Mouse (Mus musculus) adrenal gland, postnatal 36 days (tissue): Measurements from ENCODE around the gene Scrn3. TPM values are rescaled to one million over a fixed set of nuclear protein-coding genes. Genes with fewer than 3 reads are reported as not detected.
A peak's percentile ranks its signal among the peaks of the same experiment; 100 is the strongest.

Experiments used
- DNase-seq, 2 experiments: peaks; one replicate each; pipeline ENCODE4 v3.0.0; 2021; ENCODE audit warnings: mixed read lengths in 1 of 2
- total RNA-seq, 2 experiments: library from RNA; stranded (reverse); gene quantifications; 2 replicates each; pipeline ENCODE4 v1.2.3; 2021

Scrn3 gene
- total RNA-seq, 2 experiments from 2014 or later, result 18.8 to 26.8 TPM

GRCm38 (mm10) chr2:73274119-73274920 lies 38.1 kb upstream of the Scrn3 start:
- DNase-seq, result peak in 1 of 2 experiments; percentile 54

DNA sequence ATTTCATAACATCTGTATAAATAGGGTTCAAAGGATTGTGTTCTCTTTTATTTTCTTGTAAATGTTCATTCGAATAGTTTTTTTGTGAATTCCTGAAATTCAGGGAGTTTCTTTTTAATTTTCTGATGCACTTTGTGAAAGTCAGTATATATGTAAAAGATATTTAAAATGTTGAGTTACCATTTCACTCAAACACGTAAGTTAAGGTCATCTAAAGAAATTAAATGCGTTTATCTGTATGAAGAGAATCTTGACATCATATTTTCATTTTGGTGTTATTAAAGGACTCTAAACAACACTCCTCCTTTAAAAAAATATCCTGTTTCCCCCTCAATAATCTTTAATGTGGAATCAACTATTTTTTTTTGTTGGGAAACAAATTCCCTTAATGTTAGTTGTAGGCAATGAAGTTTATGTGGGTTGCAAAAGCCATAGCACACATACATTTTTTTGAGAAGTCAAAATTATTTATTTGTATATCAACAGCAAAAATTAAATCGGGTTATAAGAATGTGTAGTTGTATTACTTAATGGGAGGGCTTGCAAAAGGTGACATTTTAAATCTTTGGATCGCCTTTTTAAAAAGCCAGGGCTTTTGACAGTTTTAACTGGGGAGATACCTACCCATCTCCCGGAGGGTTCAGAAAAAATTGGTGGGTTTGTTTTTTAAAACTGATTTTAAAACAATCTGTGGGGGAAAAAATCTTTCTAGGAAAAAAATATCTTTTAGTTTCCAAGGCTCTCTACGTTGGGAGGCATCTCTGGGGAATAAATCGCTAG lies 37.0 kb upstream of the Scrn3 start:
- no peak for DNase-seq

DNA sequence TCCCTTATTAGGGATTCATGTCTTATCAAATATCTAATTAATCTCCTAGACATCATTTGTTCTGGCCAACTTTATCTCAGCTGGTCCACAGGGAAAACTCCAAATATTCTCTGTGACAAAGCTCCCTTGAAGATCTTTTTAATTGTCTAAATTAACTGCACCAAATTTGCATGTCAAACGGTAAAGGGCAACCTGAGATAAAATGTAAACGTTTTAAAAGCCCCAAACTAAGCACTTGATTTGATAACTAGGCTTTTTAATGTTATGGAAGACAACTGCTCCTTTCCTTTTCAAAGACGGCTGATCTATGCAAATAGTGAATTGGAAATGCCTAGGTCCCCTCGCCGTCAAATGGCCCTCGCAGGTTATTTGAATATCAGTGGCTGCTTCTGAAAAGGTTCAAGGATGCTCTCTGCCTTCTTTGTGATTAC lies 36.2 kb upstream of the Scrn3 start:
- no peak for DNase-seq

- no peak for DNase-seq
These were observed 35.2 kb upstream of the Scrn3 start for GRCm38 (mm10) chr2:73277021-73277708.

GRCm38 (mm10) chr2:73277709-73278075 lies 34.7 kb upstream of the Scrn3 start:
- DNase-seq, result no peak

DNA sequence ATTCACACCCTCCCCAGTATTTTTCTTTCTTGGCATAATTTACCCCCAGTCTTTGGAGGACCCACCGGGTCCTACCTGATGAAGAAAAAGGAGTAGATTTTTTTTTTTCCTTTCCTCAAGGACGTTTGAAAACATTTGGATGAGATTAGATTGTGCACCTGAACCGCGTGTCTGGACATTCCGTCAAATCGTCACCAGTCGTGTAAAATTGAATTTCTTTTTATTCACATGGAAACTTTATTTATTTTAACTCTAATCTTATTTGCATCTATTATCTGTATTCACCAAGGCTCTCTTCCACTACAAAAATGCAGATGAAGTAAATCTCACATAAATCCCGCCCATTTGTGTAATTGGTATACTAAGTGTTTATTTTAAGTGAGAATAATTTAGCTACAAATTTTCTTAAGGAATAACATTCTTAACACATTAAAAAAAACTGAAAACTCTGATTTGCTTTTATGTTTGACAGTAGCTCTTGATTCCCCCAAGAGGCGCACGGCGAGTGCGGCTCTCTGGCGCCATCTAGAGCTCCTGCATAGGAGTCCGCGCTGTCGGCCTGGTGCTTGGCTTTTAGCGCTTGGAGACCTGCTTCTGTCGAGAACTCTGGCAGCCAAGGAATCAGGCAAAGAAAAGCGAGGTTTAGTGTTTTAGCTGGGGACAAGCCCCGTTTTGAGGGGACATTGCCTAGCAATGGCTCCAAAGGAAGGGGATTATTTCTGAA lies 34.1 kb upstream of the Scrn3 start:
- peak; percentile 90 to 93 for DNase-seq

GRCm38 (mm10) chr2:73278869-73279268 lies 33.5 kb upstream of the Scrn3 start:
- DNase-seq, result no peak

- no peak for DNase-seq
These were observed 32.9 kb upstream of the Scrn3 start for GRCm38 (mm10) chr2:73279271-73280038.

GRCm38 (mm10) chr2:73280356-73281047 lies 31.9 kb upstream of the Scrn3 start:
- DNase-seq, result no peak

DNA sequence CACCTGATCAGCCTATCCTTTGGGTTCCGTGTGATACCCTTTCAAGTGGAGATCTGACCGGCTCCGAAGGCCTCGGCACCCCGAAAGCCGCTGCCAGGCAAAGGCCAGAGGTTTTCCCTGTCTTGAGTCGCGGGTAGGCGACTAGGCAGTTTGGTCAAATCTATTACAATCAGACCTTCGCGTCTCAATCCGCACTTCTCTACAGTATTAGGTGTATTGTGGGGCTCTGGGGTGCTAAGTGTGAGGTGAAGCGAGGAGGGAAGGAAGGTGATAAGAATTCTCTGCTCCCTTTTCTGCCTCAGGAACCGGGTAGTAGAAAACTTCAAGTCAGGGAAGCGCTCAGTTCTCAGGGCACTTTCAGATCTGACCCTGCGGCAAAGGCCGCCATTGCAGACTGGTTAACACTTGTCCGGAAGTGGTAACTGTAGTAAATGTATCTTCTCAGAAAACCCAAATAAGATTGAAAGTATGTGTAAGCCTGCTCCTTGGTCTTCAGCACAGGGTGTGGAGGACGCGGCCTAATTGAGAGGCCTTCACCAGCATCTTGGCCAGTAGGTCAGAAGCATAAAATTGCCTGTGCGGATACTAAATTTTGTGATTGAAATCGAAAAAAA lies 31.2 kb upstream of the Scrn3 start:
- no peak for DNase-seq

DNA sequence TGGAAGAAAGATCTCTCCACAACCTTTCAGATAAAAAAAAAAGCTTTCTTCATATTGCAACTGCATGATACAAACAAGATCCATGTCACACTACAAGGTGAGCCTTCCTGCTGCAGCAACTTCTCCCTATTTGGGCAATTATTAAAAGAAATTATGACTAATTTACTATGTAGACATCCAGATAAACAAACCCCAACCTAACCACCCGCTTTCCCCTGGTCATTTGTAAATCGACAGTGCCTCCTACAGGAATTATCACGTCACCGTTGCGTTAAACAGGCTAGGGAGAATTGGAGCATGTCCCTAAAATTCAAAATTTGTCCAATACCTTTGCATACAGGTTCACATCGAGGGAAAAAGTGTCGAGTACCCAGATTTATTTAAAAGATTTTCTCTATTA lies 30.7 kb upstream of the Scrn3 start:
- no peak for DNase-seq

GRCm38 (mm10) chr2:73285630-73286029 lies 26.8 kb upstream of the Scrn3 start:
- DNase-seq, result no peak

- no peak for DNase-seq
These were observed 21.3 kb upstream of the Scrn3 start for GRCm38 (mm10) chr2:73291130-73291529.

DNA sequence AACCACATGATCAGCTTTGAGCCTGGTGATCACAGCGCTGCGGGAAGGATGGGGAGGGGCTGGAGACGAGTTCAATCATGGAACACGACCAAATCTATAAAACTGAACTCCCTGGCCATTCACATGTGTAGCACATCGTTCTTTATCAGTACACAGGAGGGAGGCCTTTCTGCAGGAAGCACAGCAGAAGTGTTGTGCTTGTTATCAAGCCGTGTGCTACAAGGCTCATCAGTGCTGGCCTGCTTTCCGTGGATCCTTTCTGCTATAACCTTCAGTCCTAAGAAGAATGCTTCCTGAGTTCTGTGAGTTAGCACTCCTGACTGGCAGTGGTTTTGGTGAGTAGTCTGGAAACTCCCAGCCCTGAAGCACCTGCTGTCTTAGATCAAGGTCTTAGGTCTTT lies 17.4 kb upstream of the Scrn3 start:
- DNase-seq, result no peak

DNA sequence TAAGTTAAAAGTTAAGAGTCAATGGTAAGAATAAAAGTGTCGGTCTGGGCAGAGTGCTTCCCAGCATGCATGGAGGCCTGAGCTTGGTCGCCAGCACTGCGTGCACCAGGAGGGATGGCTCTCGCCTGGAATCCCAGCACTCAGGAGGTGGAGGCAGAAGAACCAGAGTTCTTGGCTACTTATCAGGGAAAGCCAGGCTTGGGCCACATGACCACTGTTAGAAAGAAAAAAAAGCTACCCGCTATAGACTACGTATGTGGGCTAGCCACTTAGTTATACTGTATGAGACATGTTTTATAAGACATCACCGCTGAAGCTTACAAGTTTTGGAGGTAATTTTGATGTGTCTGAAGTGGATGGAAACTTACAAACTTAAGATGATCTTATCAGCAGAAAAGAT lies 14.2 kb upstream of the Scrn3 start:
- DNase-seq, result no peak

GRCm38 (mm10) chr2:73298841-73299240 lies 13.6 kb upstream of the Scrn3 start:
- no peak for DNase-seq

- DNase-seq, result no peak
These were observed 10.4 kb upstream of the Scrn3 start for GRCm38 (mm10) chr2:73301979-73302378.

- DNase-seq, result no peak
These were observed 9.7 kb upstream of the Scrn3 start for GRCm38 (mm10) chr2:73302722-73303121.

DNA sequence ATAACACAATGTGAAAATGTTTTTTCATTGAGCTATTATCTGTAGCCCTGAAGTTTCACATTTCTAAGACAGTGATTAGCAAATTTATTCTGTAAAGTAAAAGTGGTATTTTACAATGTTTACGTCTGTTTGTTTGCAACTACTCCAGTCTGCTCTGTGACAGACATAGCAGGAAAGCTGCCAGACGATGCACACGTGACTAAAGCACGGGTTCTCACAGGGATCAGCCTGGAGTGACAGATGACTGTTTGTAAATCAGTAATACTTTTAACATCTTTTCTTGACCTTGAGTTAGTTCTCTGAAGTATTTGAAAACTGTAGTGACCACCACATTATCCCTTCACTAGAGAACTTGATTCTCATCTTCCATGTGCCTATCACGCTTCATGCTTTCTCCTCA lies 7.9 kb upstream of the Scrn3 start:
- no peak for DNase-seq

DNA sequence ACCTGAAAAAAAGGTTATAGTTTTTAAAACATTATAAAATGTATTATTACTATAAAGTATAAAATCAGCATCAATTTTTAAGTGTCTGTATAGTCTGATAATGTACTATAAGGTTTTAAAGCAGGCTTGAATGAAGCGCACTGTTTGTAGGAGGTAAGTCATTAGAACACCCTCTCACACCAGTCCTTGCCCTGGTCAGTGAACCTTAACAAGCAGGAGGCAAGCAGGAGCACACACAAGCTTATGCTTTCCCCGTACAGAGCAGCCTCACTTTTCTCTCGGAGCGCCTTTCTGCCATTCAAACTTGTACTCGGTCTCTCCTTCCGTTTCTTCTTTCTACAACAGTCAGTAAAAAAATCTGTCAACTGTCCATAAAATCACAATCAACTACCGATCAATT lies 6.4 kb upstream of the Scrn3 start:
- no peak for DNase-seq
